Mouse (Mus musculus): ENCODE data around the gene Fam151b. TPM values are rescaled to one million over a fixed set of nuclear protein-coding genes. Genes with fewer than 3 reads are reported as not detected.
A peak's percentile ranks its signal among the peaks of the same experiment; 100 is the strongest.

Gene Fam151b
- total RNA-seq (2014; fragmentation: Nextera tagmentation) (not detected in 2 replicates), total RNA-seq (2017) (0.11 TPM in 1 of 2 replicates, not detected in the other), polyA plus RNA-seq (2012) (not detected in 2 replicates)

DNA sequence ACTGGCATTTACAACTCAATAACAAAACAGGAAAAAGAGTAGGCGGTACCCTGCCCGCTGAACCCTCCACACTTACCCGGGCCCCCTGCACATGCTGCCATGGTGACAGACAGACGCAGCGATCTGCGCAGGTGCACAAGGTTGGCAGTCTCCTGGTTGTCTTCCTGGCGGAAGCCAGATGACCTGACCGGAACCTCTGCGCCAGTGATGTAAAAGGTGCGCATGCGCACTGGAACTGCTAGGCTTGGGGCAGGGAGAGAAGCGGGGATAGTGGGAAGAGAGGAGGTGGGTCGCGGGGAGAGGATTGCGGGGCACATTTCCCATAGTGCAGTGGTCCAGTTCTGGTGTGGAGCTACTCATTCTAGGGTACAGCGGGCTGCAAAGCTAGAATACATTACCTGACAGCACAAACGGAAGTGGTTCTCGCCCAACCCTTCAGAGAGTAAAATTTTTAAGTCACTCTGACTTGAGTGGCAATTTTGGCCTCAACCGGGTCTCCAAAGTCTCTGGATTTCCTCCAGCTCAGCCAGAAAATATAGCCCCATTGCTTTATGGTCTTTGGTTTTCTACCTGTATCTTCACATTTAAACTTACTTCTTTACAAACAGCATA lies at the start of gene Fam151b:
Gene Fam151b (minus strand): TSS at position 164 of the 612 bp plus-strand sequence.
- Histone ChIP-seq H3K4me3 (ENCODE audit: low read depth, low read length) (no peak within 1 kb of the TSS), H3K4me1 (ENCODE audit: insufficient read depth, low read depth, low read length) (peaks cover 3% of the 10 kb centered on the region; the same call in 1 of the 2 replicates), H3K9me3 (replicated peaks) (no peaks in the 10 kb centered on the region), H3K36me3 (replicated peaks) (peaks cover 8% of the 10 kb centered on the region), H3K27me3 (ENCODE audit: insufficient read depth, low read length) (peaks cover 3% of the 10 kb centered on the region; the same call in 1 of the 2 replicates)
- no peak for ATAC-seq (ENCODE audit: extremely low read depth, insufficient number of reproducible peaks, low FRiP score, poor library complexity, severe bottlenecking)
- no peak for TF ChIP-seq GATA2 (IDR thresholded peaks at IDR 0.05; ENCODE audit: borderline replicate concordance, low read depth, low read length)
- no peak for TF ChIP-seq POLR2AphosphoS5 (IDR thresholded peaks at IDR 0.05; ENCODE audit: insufficient replicate concordance, low read depth, low read length)
- TF ChIP-seq CTCF (IDR thresholded peaks at IDR 0.05; ENCODE audit: low read depth, low read length): no peak
- TF ChIP-seq TAL1 (conservative IDR thresholded peaks at IDR 0.05; ENCODE audit: low read depth, low read length): no peak
- no peak for TF ChIP-seq GATA1 (IDR thresholded peaks at IDR 0.05; ENCODE audit: borderline replicate concordance, low read length)
- no peak for DNase-seq (ENCODE audit: low spot score)

DNA sequence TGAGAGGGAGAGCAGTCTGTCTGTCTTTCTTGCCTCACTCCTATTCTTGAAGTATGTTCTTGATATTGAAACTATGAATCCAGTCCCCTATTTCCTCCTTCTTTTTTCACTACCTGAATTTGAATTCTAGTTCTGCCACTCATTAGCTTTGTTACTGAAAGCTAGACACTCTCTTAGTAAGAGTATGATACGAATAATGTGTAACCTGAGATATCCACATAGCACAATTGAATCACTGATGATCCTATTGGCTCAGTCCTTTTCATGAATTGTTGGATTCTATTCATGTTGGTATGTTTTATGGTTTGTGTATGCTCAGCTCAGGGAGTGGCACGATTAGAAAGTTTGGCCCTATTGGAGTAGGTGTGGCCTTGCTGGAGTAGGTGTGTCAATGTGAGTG lies 48.4 kb upstream of the Fam151b start:
- H3K4me1 ChIP-seq (ENCODE audit: insufficient read depth, low read depth, low read length): peaks cover 32% of the 10 kb centered on the region
- ATAC-seq (ENCODE audit: extremely low read depth, insufficient number of reproducible peaks, low FRiP score, poor library complexity, severe bottlenecking) (no peak), DNase-seq (ENCODE audit: low spot score) (no peak)
- no peak for TF ChIP-seq CTCF (IDR thresholded peaks at IDR 0.05; ENCODE audit: low read depth, low read length)
- H3K36me3 ChIP-seq (replicated peaks): peaks cover 2% of the 10 kb centered on the region
- no peaks in the 10 kb centered on the region for H3K27me3 ChIP-seq (ENCODE audit: insufficient read depth, low read length)
- no peaks in the 10 kb centered on the region for H3K9me3 ChIP-seq (replicated peaks)
- no peak overlapping the region for H3K4me3 ChIP-seq (ENCODE audit: low read depth, low read length)

DNA sequence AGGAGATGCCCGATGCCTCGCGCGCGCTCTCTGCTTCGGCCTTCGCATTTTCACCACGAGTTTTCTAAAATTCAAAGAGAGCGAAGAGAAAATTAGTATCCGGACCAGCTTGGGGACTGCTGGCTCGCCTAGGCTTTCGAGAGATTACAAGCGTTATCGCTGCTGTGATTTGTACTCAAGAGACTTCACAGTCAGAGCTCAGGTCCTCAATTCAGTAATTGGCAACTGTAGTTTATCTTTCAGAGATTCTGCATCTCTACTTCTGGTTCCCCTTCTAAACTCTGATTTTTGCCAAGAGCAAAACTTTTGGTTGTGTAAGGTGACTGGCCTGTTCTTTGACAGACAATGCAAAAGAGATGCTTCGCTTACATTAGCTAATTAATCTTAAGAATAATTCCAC lies 47.4 kb upstream of the Fam151b start:
- ATAC-seq (ENCODE audit: extremely low read depth, insufficient number of reproducible peaks, low FRiP score, poor library complexity, severe bottlenecking) (no peak), DNase-seq (ENCODE audit: low spot score) (no peak)
- Histone ChIP-seq H3K4me3 (ENCODE audit: low read depth, low read length) (peak overlapping the region; percentile 89), H3K36me3 (replicated peaks) (peaks cover 2% of the 10 kb centered on the region), H3K27me3 (ENCODE audit: insufficient read depth, low read length) (no peaks in the 10 kb centered on the region), H3K4me1 (ENCODE audit: insufficient read depth, low read depth, low read length) (peaks cover 32% of the 10 kb centered on the region), H3K9me3 (replicated peaks) (no peaks in the 10 kb centered on the region)
- TF ChIP-seq GATA1 (IDR thresholded peaks at IDR 0.05; ENCODE audit: borderline replicate concordance, low read length) (no peak), GATA2 (IDR thresholded peaks at IDR 0.05; ENCODE audit: borderline replicate concordance, low read depth, low read length) (no peak), TAL1 (conservative IDR thresholded peaks at IDR 0.05; ENCODE audit: low read depth, low read length) (no peak)

DNA sequence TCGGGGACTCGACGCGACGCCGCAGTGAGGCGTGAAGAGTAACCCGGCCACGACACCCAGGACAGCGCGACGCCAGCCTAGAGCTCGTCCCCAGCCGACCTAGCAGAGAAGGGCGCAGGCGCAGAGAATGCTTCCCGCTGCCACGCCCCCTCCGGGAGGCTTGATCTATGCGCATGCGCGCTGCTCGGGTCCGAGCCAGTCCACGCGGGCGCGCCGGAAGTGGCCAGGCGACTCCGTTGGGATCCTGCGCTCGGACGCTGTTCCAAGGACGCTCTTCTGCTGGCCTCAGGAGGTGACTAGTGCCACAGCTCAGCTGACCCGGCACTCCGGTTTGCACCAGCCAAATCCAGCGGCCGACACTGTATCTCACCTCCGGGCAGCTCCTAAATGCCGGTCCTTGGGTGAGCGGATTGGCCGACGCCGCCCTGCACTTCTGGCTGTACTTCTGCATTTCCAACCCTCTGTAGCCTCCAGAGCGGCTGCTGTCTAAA lies 47.0 kb upstream of the Fam151b start, which contains the start of gene Zfyve16:
Gene Zfyve16 (minus strand): TSS at position 148 of the 491 bp plus-strand sequence.
- Histone ChIP-seq H3K27me3 (ENCODE audit: insufficient read depth, low read length) (no peaks in the 10 kb centered on the region), H3K4me3 (ENCODE audit: low read depth, low read length) (peak within 1 kb of the TSS; percentile 89), H3K4me1 (ENCODE audit: insufficient read depth, low read depth, low read length) (peaks cover 32% of the 10 kb centered on the region), H3K9me3 (replicated peaks) (no peaks in the 10 kb centered on the region), H3K36me3 (replicated peaks) (peaks cover 2% of the 10 kb centered on the region)
- ATAC-seq (ENCODE audit: extremely low read depth, insufficient number of reproducible peaks, low FRiP score, poor library complexity, severe bottlenecking) (peak; percentile 86), DNase-seq (ENCODE audit: low spot score) (peak; percentile 95)
- TF ChIP-seq POLR2AphosphoS5 (IDR thresholded peaks at IDR 0.05; ENCODE audit: insufficient replicate concordance, low read depth, low read length) (no peak), GATA2 (IDR thresholded peaks at IDR 0.05; ENCODE audit: borderline replicate concordance, low read depth, low read length) (no peak), CTCF (IDR thresholded peaks at IDR 0.05; ENCODE audit: low read depth, low read length) (no peak), GATA1 (IDR thresholded peaks at IDR 0.05; ENCODE audit: borderline replicate concordance, low read length) (no peak), TAL1 (conservative IDR thresholded peaks at IDR 0.05; ENCODE audit: low read depth, low read length) (no peak)

DNA sequence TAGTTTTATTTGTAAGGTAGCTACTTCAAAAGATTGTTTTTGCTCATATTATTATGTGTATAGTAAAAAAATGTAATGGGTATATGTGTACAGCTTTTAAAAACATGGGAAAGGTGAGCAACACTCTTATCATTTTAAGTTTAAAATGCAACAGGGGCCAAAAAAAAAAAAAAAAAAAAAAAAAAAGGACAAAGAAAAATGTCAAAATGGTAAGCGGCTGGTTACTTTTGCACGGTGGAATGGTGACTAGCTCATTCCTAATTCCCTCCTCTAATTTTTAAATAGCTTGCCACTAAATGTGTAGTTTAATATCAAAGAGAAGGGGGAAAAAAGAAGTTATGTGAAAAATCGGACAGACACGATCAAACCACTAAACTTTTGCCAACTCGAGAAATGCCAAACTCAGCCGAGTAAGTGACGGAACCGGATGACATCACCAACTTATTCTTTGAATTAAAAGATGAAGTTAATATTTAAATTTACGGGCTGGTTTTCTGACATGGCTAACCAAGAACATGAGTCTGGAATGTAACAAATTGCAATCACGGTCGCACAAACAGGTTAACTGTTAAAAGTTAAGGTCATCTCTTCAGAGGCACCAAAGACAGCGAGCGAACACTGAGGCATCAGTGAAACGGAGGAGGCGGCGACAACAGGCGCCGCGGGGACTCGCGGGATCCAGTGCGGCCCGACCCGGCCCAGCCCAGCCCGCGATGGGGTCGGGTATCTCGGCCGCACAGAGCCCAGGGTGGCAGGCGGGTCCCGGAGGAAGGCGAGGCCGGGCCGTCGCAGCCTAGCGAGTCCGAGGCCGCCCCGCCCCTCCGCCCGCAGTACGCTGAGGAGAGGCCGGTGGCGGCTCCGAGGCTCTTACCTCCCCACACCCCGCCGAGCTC lies 46.3 kb upstream of the Fam151b start:
- Histone ChIP-seq H3K9me3 (replicated peaks) (no peaks in the 10 kb centered on the region), H3K4me3 (ENCODE audit: low read depth, low read length) (peak overlapping the region; percentile 89), H3K4me1 (ENCODE audit: insufficient read depth, low read depth, low read length) (peaks cover 32% of the 10 kb centered on the region), H3K36me3 (replicated peaks) (peaks cover 2% of the 10 kb centered on the region), H3K27me3 (ENCODE audit: insufficient read depth, low read length) (no peaks in the 10 kb centered on the region)
- DNase-seq (ENCODE audit: low spot score): peak; percentile 10
- ATAC-seq (ENCODE audit: extremely low read depth, insufficient number of reproducible peaks, low FRiP score, poor library complexity, severe bottlenecking): no peak
- TF ChIP-seq GATA2 (IDR thresholded peaks at IDR 0.05; ENCODE audit: borderline replicate concordance, low read depth, low read length) (no peak), CTCF (IDR thresholded peaks at IDR 0.05; ENCODE audit: low read depth, low read length) (no peak)

DNA sequence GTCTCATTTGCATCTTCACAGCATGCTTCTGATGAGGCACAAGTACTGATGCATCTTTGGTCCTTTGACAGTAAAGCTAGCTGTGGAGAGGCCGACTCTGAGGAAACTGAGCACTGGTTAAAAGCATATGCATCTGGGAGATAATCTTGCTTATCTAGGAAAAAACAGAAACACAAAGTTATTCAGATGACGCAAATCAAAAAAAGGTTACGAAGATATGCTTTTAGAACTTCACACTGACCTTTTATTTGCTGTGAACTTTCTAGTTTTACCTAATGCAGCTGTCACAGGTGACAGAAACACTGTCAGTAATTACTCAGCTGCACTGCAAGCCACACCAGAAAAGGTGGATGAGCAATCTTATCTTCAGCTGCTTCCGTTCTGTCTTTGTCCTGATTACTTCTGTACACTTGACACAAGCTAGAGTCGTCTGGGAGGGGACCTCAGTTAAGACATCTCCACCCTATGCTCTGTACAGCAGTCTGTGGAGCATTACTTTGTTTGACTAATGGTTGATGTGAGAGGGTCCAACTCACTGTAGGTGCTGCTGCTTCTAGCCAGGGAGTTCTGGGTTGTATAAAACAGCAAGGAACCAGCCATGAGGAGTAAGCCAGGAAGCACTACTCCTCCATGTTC lies 39.5 kb upstream of the Fam151b start:
- Histone ChIP-seq H3K27me3 (ENCODE audit: insufficient read depth, low read length) (no peaks in the 10 kb centered on the region), H3K4me1 (ENCODE audit: insufficient read depth, low read depth, low read length) (peaks cover 30% of the 10 kb centered on the region), H3K4me3 (ENCODE audit: low read depth, low read length) (peak overlapping the region; percentile 40; the same call in 1 of the 2 replicates), H3K9me3 (replicated peaks) (no peaks in the 10 kb centered on the region), H3K36me3 (replicated peaks) (peaks cover 22% of the 10 kb centered on the region)
- DNase-seq (ENCODE audit: low spot score) (peak; percentile 33), ATAC-seq (ENCODE audit: extremely low read depth, insufficient number of reproducible peaks, low FRiP score, poor library complexity, severe bottlenecking) (peak; percentile 85)
- TF ChIP-seq TAL1 (conservative IDR thresholded peaks at IDR 0.05; ENCODE audit: low read depth, low read length) (peak; percentile 69), POLR2AphosphoS5 (IDR thresholded peaks at IDR 0.05; ENCODE audit: insufficient replicate concordance, low read depth, low read length) (no peak)

Data from G1E (cell line).